Mouse (Mus musculus): ENCODE results near the gene Gss.

GRCm38 (mm10) chr2:155536292-155536691 lies 56.3 kb downstream of the Gss start:
- no peak for TF ChIP-seq CTCF (IDR thresholded peaks at IDR 0.05; ENCODE audit: borderline replicate concordance, extremely low read depth, insufficient read depth, insufficient read length)
- TF ChIP-seq POLR2A (IDR thresholded peaks at IDR 0.05; ENCODE audit: borderline replicate concordance, extremely low read depth, insufficient read depth, insufficient read length, poor library complexity, severe bottlenecking) = no peak

All from brain, embryonic 14.5 days (tissue).